Mouse (Mus musculus): ENCODE measurements at regions not wholly inside any gene's neighbourhood (a gene's known extent, or its start where the extent isn't known, plus 50 kb on each side); places are given as distances from the start of the nearest gene placed in this dataset.

DNA sequence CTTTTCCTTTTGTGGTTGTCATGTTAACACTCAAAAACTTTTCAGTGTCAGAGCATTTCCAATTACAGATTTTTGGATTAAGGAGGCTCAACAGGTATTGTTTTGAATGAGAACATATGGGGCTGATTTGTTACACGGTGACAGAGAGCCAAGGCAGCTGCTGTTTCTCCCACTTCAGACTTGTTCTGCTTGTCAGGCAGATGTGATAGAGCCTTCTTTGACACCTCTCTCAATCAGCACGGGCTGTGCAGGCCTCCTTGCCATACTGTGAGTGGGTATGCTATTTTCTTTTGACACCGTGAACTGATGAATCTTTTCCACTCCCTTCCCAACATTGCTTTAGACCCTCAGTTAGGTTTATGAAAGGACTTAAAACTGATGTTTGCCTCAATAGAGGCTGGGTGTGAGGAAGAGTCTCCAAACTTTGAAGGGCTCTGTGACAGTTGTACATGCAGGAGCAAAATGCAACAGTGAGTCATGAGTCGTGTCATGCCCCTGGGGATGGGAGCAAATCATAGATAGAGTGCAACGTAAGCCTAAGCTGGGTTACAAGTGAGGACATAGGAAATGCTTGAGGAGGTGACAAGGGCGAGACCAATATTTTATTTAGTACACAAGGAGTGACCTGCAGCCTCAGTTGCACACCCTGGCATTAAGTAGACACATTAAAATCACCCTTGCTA is 317.4 kb downstream of the Ccser2 start:
- no peak for TF ChIP-seq POLR2AphosphoS2 (IDR thresholded peaks at IDR 0.05; ENCODE audit: insufficient read length, low read depth)
- no peak for TF ChIP-seq POLR2A (IDR thresholded peaks at IDR 0.05; ENCODE audit: insufficient read length, low read depth)
- no peak for TF ChIP-seq USF1 (IDR thresholded peaks at IDR 0.05; ENCODE audit: low read depth)
